Mouse (Mus musculus) heart, adult 2 months (tissue): Measurements from ENCODE around the gene Clec9a. TPM values are rescaled to one million over a fixed set of nuclear protein-coding genes. Genes with fewer than 3 reads are reported as not detected.

ENCODE experiments used
- DNase-seq, 2 experiments: peaks; one replicate each; pipeline ENCODE4 v3.0.0; 2021
- H3K27ac ChIP-seq: fragments of 200-600 bp; 2 replicates; pipeline ENCODE4 v1.8.1; 2022
- H3K27me3 ChIP-seq: fragments of 200-500 bp; 2 replicates; pipeline ENCODE4 v1.6.1; 2012; ENCODE audit warnings: mild to moderate bottlenecking, low read length, inconsistent platforms, mixed read lengths; ENCODE audit not compliant: control insufficient read depth, insufficient read depth
- H3K36me3 ChIP-seq: fragments of 200-500 bp; 2 replicates; pipeline ENCODE4 v1.6.1; 2012; ENCODE audit warnings: low read length, inconsistent platforms; ENCODE audit not compliant: control insufficient read depth, insufficient read depth
- H3K4me1 ChIP-seq: fragments of 200-500 bp; 2 replicates; pipeline ENCODE4 v1.6.1; 2011; ENCODE audit warnings: low read length; ENCODE audit not compliant: control insufficient read depth, insufficient read depth
- H3K4me3 ChIP-seq: fragments of 200-600 bp; 2 replicates; pipeline ENCODE4 v1.8.1; 2022
- H3K79me2 ChIP-seq: fragments of 200-500 bp; replicated peaks from 2 replicates; pipeline ENCODE4 v1.6.1; 2012; ENCODE audit warnings: mild to moderate bottlenecking, inconsistent platforms, low read length, moderate library complexity, mixed read lengths; ENCODE audit not compliant: control insufficient read depth, insufficient read depth
- H3K9ac ChIP-seq: fragments of 200-500 bp; 2 replicates; pipeline ENCODE4 v1.6.1; 2012; ENCODE audit warnings: low read depth, mild to moderate bottlenecking, control low read depth, inconsistent platforms, low read length, mixed read lengths
- CTCF ChIP-seq: fragments of 200-600 bp; IDR thresholded peaks from 2 replicates; pipeline ENCODE4 v1.8.1; 2022; ENCODE audit warnings: antibody characterized with exemption, mild to moderate bottlenecking, moderate library complexity
- EP300 ChIP-seq: fragments of 200-500 bp; IDR thresholded peaks from 2 replicates; pipeline ENCODE4 v1.6.1; 2011; ENCODE audit warnings: low read depth, low read length, control low read depth; ENCODE audit not compliant: insufficient read depth
- POLR2A ChIP-seq: fragments of 200-500 bp; IDR thresholded peaks from 2 replicates; pipeline ENCODE4 v1.6.1; 2011; ENCODE audit warnings: mild to moderate bottlenecking, low read depth, low read length, control low read depth; ENCODE audit not compliant: insufficient read depth
- WGBS: fragments of 180-500 bp; shearing (Covaris S2); methylation state at CpG from one replicate; pipeline ENCODE4 v1.1.7; 2018; 5-methylcytosine and 5-hydroxymethylcytosine counted together
- intact Hi-C: fragments of 180-260 bp; cut with DNase I; formaldehyde crosslinking; loops from one replicate; pipeline ENCODE4 v1.15.1; 2025
- polyA plus RNA-seq: library from polyadenylated mRNA; depleted of rRNA; stranded (reverse); fragments of >200 nt; gene quantifications from 2 replicates; pipeline ENCODE4 v1.2.3, GENCODE M21; 2012
- total RNA-seq, 2 experiments: library from RNA; stranded (reverse); gene quantifications; 2 replicates each; pipeline ENCODE4 v1.2.3; 2021

Clec9a gene
- total and polyA plus RNA-seq, 3 experiments = 0.14 to 0.68 TPM; not detected in 1

- intact Hi-C loops = no loop called here
- no peak overlapping the region for H3K9ac ChIP-seq
- no peaks in the 10 kb centered on the region for H3K27me3 ChIP-seq
- DNase-seq = peak in 1 of 2 experiments; percentile 18
- no peaks in the 10 kb centered on the region for H3K79me2 ChIP-seq
- no peak overlapping the region for H3K4me3 ChIP-seq
- 17% methylated on average over 2 of the region's 2 CpGs for WGBS
- H3K4me1 ChIP-seq = peaks cover 2% of the 10 kb centered on the region
- TF ChIP-seq CTCF (no peak), POLR2A (no peak), EP300 (no peak)
- peak overlapping the region; percentile 38 for H3K27ac ChIP-seq
- peaks cover 14% of the 10 kb centered on the region for H3K36me3 ChIP-seq
Measured at GRCm38 (mm10) chr6:129407324-129407723, 1.3 kb upstream of the Clec9a start.

- TF ChIP-seq EP300 (no peak), POLR2A (no peak), CTCF (no peak)
- Histone ChIP-seq H3K9ac (no peak overlapping the region), H3K27ac (no peak overlapping the region), H3K27me3 (no peaks in the 10 kb centered on the region), H3K4me3 (no peak overlapping the region), H3K79me2 (no peaks in the 10 kb centered on the region), H3K4me1 (no peaks in the 10 kb centered on the region), H3K36me3 (no peaks in the 10 kb centered on the region)
- 91% methylated on average over 1 of the region's 1 CpGs for WGBS
- intact Hi-C loops = no loop called here
- no peak for DNase-seq
Measured at GRCm38 (mm10) chr6:129414177-129414576, 5.5 kb downstream of the Clec9a start.

- intact Hi-C loops = loop anchor here (2.0 kb wide), 2 partner anchors 14 to 28 kb away; partner anchors contain the start of gene Clec9a
- Histone ChIP-seq H3K36me3 (peaks cover 4% of the 10 kb centered on the region; the same call in 1 of the 2 replicates), H3K27me3 (no peaks in the 10 kb centered on the region), H3K4me3 (no peak overlapping the region), H3K27ac (no peak overlapping the region), H3K79me2 (no peaks in the 10 kb centered on the region), H3K9ac (no peak overlapping the region), H3K4me1 (peaks cover 11% of the 10 kb centered on the region)
- 81% methylated on average over 3 of the region's 3 CpGs for WGBS
- TF ChIP-seq EP300 (no peak), CTCF (no peak), POLR2A (no peak)
- DNase-seq = no peak
Measured at GRCm38 (mm10) chr6:129422311-129422710, 13.6 kb downstream of the Clec9a start.

- intact Hi-C loops = loop anchor here (2.0 kb wide), 2 partner anchors 14 to 28 kb away; partner anchors contain the start of gene Clec9a
- peak; percentile 25 to 37 for DNase-seq
- Histone ChIP-seq H3K27ac (peak overlapping the region; percentile 44), H3K4me3 (no peak overlapping the region), H3K9ac (no peak overlapping the region), H3K27me3 (no peaks in the 10 kb centered on the region), H3K79me2 (no peaks in the 10 kb centered on the region), H3K36me3 (peaks cover 4% of the 10 kb centered on the region), H3K4me1 (peaks cover 11% of the 10 kb centered on the region)
- no peak for TF ChIP-seq POLR2A
- no peak for TF ChIP-seq CTCF
- TF ChIP-seq EP300 = no peak
- 52% methylated on average over 4 of the region's 4 CpGs for WGBS
Measured at GRCm38 (mm10) chr6:129423040-129423733, 14.5 kb downstream of the Clec9a start.

- Histone ChIP-seq H3K4me3 (no peak overlapping the region), H3K4me1 (peaks cover 11% of the 10 kb centered on the region), H3K27ac (peak overlapping the region; percentile 44)
Measured at GRCm38 (mm10) chr6:129423734-129424072, 15.0 kb downstream of the Clec9a start.

GRCm38 (mm10) chr6:129425217-129425616 lies 16.6 kb downstream of the Clec9a start:
- Histone ChIP-seq H3K79me2 (no peaks in the 10 kb centered on the region), H3K27ac (peak overlapping the region; percentile 78), H3K27me3 (no peaks in the 10 kb centered on the region), H3K36me3 (peaks cover 4% of the 10 kb centered on the region), H3K4me1 (peaks cover 11% of the 10 kb centered on the region), H3K4me3 (no peak overlapping the region), H3K9ac (no peak overlapping the region)
- TF ChIP-seq CTCF (peak; percentile 40), POLR2A (no peak), EP300 (no peak)
- intact Hi-C loops = no loop called here
- DNase-seq = no peak
- 47% methylated on average over 5 of the region's 5 CpGs for WGBS

More at GRCm38 (mm10) chr6:129423734-129424072, 15.0 kb downstream of the Clec9a start:
- DNase-seq = peak; percentile 79 to 88
- Histone ChIP-seq H3K79me2 (no peaks in the 10 kb centered on the region), H3K36me3 (peaks cover 4% of the 10 kb centered on the region), H3K9ac (no peak overlapping the region), H3K27me3 (no peaks in the 10 kb centered on the region)
- TF ChIP-seq POLR2A (no peak), EP300 (no peak), CTCF (0 out of 2 replicates have a peak, but pooled peaks have one; percentile 99)
- intact Hi-C loops = loop anchor here (2.0 kb wide), 2 partner anchors 15 to 29 kb away; partner anchors contain the start of gene Clec9a
- 16% methylated on average over 1 of the region's 1 CpGs for WGBS
